Mouse (Mus musculus): Measurements from ENCODE around the gene Arid5a. TPM values are rescaled to one million over a fixed set of nuclear protein-coding genes. Genes with fewer than 3 reads are reported as not detected.

Gene Arid5a
- polyA plus RNA-seq, 1 experiment from 2014 or later: 6.7 TPM

DNA sequence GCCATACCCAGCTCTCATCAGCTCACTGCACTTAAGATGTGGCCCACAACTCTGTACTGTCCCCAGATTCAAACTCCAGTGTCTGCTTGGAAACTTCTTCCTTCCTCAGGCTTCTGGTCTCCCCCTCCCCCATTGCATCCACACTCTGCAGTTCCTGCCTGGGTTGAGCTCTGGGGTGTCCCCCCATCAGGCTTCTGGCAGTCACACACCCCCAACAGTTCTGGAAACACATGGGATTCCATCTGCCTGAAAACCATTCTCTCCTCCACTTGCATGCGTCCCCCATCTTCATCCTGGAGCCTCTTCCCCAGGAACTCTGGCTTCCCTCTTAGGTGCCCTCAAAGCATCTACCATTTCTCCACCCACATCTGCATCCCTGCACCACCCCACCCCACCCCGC is 19.3 kb downstream of the Arid5a start:
- no peak for ATAC-seq
- H3K27me3 ChIP-seq (replicated peaks; ENCODE audit: control insufficient read depth, insufficient read depth, low read length): no peaks in the 10 kb centered on the region
- H3K4me3 ChIP-seq (ENCODE audit: low read length): no peak overlapping the region
- H3K27ac ChIP-seq (ENCODE audit: low read depth, low read length): no peak overlapping the region
- no peaks in the 10 kb centered on the region for H3K9me3 ChIP-seq (ENCODE audit: control insufficient read depth, low read length)
- H3K9ac ChIP-seq (ENCODE audit: low read depth, low read length): no peak overlapping the region
- WGBS: 91% methylated on average over 2 of the region's 2 CpGs
- no peak overlapping the region for H3K4me2 ChIP-seq (ENCODE audit: low read length)
- H3K4me1 ChIP-seq (ENCODE audit: control insufficient read depth, insufficient read depth, low read depth, low read length): peaks cover 3% of the 10 kb centered on the region; the same call in 1 of the 2 replicates
- peaks cover 4% of the 10 kb centered on the region; the same call in 1 of the 2 replicates for H3K36me3 ChIP-seq (ENCODE audit: control insufficient read depth, insufficient read depth, low read length)

GRCm38 (mm10) chr1:36331743-36332142 is 24.2 kb downstream of the Arid5a start:
- no peak for ATAC-seq
- H3K27me3 ChIP-seq (replicated peaks; ENCODE audit: control insufficient read depth, insufficient read depth, low read length): no peaks in the 10 kb centered on the region
- H3K27ac ChIP-seq (ENCODE audit: low read depth, low read length): no peak overlapping the region
- H3K9ac ChIP-seq (ENCODE audit: low read depth, low read length): no peak overlapping the region
- H3K4me2 ChIP-seq (ENCODE audit: low read length): no peak overlapping the region
- H3K4me3 ChIP-seq (ENCODE audit: low read length): no peak overlapping the region
- no peaks in the 10 kb centered on the region for H3K4me1 ChIP-seq (ENCODE audit: control insufficient read depth, insufficient read depth, low read depth, low read length)
- H3K36me3 ChIP-seq (ENCODE audit: control insufficient read depth, insufficient read depth, low read length): peaks cover 14% of the 10 kb centered on the region
- 75% methylated on average over 6 of the region's 6 CpGs for WGBS
- H3K9me3 ChIP-seq (ENCODE audit: control insufficient read depth, low read length): no peaks in the 10 kb centered on the region

DNA sequence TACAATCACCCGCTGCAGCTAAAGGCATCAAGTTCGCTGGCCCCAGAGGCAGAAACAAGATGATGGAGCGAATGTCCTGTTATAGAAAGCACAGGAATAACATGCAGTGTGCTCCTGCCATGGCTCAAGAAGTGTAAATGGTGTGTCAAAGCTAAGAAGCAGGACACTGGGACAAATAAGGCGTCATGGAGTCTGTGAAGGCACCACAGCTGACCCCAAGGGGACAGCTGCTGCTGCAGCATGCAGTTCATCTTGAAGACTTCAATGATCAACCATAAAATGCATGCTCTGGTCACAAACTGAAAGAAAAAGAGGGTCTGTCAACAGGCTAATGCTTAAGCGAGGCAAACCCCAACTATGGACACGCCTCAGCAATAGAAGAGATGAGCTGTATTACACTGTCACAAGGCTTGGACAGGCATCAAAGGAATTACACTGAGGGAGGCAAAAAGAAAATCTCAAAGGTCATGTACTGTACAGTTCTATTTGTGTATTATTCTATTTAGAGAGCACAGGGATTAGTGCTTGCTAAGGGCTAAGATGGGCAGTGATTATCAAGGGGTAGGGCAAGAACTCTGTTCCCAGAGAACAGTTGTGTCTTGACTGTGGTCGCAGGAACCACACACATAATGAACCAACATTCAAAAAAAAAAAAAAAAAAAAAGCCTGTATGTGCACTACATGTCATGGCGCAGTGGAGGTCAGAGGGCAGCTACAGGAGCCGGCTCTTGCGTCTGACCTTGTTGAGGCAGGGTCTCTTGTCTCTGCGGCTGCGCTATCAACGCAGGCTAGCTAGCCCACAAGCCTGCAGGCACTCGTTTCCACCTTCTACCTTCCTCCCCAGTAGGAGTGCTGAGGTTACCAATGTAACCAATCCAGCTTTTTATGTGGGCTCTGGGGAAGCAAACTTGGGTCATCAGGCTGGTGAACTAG is 25.7 kb downstream of the Arid5a start:
- Histone ChIP-seq H3K36me3 (ENCODE audit: control insufficient read depth, insufficient read depth, low read length) (peaks cover 21% of the 10 kb centered on the region), H3K9ac (ENCODE audit: low read depth, low read length) (no peak overlapping the region), H3K27me3 (replicated peaks; ENCODE audit: control insufficient read depth, insufficient read depth, low read length) (no peaks in the 10 kb centered on the region), H3K4me2 (ENCODE audit: low read length) (no peak overlapping the region), H3K27ac (ENCODE audit: low read depth, low read length) (no peak overlapping the region), H3K4me3 (ENCODE audit: low read length) (no peak overlapping the region), H3K9me3 (ENCODE audit: control insufficient read depth, low read length) (no peaks in the 10 kb centered on the region), H3K4me1 (ENCODE audit: control insufficient read depth, insufficient read depth, low read depth, low read length) (no peaks in the 10 kb centered on the region)
- ATAC-seq: no peak
- WGBS: 86% methylated on average over 14 of the region's 14 CpGs

DNA sequence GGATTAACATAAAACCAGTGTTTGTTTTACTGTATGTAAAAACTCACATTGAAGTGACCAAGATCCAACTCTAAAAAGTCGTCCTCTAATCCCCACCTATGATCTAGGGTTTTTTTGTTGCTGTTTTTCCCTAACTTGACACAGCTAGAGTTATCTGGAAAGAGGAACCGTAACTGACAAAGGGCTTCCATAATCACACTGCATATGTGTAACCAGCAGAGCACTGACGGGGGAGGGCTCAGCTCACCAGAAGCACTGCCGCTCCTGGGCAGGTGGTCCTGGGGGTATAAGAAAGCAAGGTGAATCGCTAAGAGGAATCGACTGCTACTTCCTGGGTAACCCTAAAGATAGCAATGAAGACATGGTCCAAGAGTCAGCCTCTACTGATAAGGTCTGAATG is 35.0 kb downstream of the Arid5a start:
- WGBS: 97% methylated on average over 6 of the region's 6 CpGs
- Histone ChIP-seq H3K27ac (ENCODE audit: low read depth, low read length) (no peak overlapping the region), H3K9ac (ENCODE audit: low read depth, low read length) (no peak overlapping the region), H3K27me3 (replicated peaks; ENCODE audit: control insufficient read depth, insufficient read depth, low read length) (no peaks in the 10 kb centered on the region), H3K9me3 (ENCODE audit: control insufficient read depth, low read length) (no peaks in the 10 kb centered on the region), H3K36me3 (ENCODE audit: control insufficient read depth, insufficient read depth, low read length) (peaks cover 65% of the 10 kb centered on the region), H3K4me3 (ENCODE audit: low read length) (no peak overlapping the region), H3K4me2 (ENCODE audit: low read length) (no peak overlapping the region), H3K4me1 (ENCODE audit: control insufficient read depth, insufficient read depth, low read depth, low read length) (no peaks in the 10 kb centered on the region)
- ATAC-seq: no peak

- no peak overlapping the region for H3K4me3 ChIP-seq (ENCODE audit: low read length)
- ATAC-seq: no peak
- H3K27ac ChIP-seq (ENCODE audit: low read depth, low read length): no peak overlapping the region
- WGBS: 91% methylated on average over 4 of the region's 4 CpGs
- no peaks in the 10 kb centered on the region for H3K9me3 ChIP-seq (ENCODE audit: control insufficient read depth, low read length)
- no peak overlapping the region for H3K4me2 ChIP-seq (ENCODE audit: low read length)
- H3K4me1 ChIP-seq (ENCODE audit: control insufficient read depth, insufficient read depth, low read depth, low read length): no peaks in the 10 kb centered on the region
- peaks cover 61% of the 10 kb centered on the region for H3K36me3 ChIP-seq (ENCODE audit: control insufficient read depth, insufficient read depth, low read length)
- no peaks in the 10 kb centered on the region for H3K27me3 ChIP-seq (replicated peaks; ENCODE audit: control insufficient read depth, insufficient read depth, low read length)
- H3K9ac ChIP-seq (ENCODE audit: low read depth, low read length): no peak overlapping the region
Observed at GRCm38 (mm10) chr1:36352351-36352750, 44.8 kb downstream of the Arid5a start.

GRCm38 (mm10) chr1:36356955-36357695 is 49.6 kb downstream of the Arid5a start:
- H3K36me3 ChIP-seq (ENCODE audit: control insufficient read depth, insufficient read depth, low read length): peaks cover 46% of the 10 kb centered on the region
- ATAC-seq: no peak
- H3K4me1 ChIP-seq (ENCODE audit: control insufficient read depth, insufficient read depth, low read depth, low read length): no peaks in the 10 kb centered on the region
- no peaks in the 10 kb centered on the region for H3K9me3 ChIP-seq (ENCODE audit: control insufficient read depth, low read length)
- no peak overlapping the region for H3K27ac ChIP-seq (ENCODE audit: low read depth, low read length)
- no peaks in the 10 kb centered on the region for H3K27me3 ChIP-seq (replicated peaks; ENCODE audit: control insufficient read depth, insufficient read depth, low read length)
- no peak overlapping the region for H3K4me3 ChIP-seq (ENCODE audit: low read length)
- H3K9ac ChIP-seq (ENCODE audit: low read depth, low read length): no peak overlapping the region
- 95% methylated on average over 5 of the region's 5 CpGs for WGBS
- H3K4me2 ChIP-seq (ENCODE audit: low read length): no peak overlapping the region

GRCm38 (mm10) chr1:36367698-36368097 is 60.2 kb downstream of the Arid5a start:
- Histone ChIP-seq H3K4me3 (ENCODE audit: low read length) (peak overlapping the region; percentile 94), H3K27ac (ENCODE audit: low read depth, low read length) (no peak overlapping the region), H3K9me3 (ENCODE audit: control insufficient read depth, low read length) (no peaks in the 10 kb centered on the region), H3K4me2 (ENCODE audit: low read length) (peak overlapping the region; percentile 71), H3K4me1 (ENCODE audit: control insufficient read depth, insufficient read depth, low read depth, low read length) (peaks cover 10% of the 10 kb centered on the region), H3K36me3 (ENCODE audit: control insufficient read depth, insufficient read depth, low read length) (peaks cover 11% of the 10 kb centered on the region), H3K9ac (ENCODE audit: low read depth, low read length) (peak overlapping the region; percentile 95), H3K27me3 (replicated peaks; ENCODE audit: control insufficient read depth, insufficient read depth, low read length) (no peaks in the 10 kb centered on the region)
- WGBS: 44% methylated on average over 12 of the region's 12 CpGs
- no peak for ATAC-seq

DNA sequence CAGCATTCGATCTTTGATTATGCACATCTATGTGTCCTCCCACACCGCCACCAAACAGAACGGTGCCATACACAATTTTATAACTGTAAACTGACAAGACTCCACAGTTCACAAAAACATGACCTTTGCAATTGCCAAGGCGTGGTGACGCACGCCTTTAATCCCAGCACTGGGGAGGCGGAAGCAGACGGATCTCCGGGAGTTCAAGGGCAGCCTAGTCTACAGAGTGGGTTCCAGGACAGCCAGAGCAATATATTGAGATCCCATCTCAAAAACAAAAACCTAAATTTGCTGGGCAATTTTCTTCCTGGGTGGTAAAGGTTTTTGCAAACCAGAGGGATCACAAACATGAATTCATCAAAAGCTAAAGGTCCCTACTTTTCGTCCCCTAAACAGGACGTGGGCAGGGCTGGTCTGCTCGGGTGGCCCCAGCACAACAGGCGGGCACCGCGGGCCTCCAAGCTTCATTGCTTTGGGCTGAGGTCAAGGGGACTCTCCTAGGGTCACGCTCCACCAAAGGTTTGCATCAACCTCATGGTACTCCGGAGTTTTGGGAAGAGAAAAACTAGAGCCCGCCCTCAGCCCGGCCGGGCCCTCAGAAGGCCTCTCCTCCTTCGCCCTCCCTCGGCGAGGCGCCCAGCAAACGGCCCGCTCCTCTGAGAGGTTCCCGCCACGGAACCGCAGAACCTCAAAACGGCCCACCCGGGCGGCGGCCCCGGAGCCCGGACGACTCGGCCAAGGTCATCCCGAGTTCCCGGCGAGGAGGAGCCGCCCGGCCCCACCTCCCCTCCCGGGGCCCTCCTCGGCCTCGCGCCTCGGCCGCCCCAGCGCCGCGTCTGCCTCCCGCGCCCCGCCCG is 60.8 kb downstream of the Arid5a start:
- Histone ChIP-seq H3K4me1 (ENCODE audit: control insufficient read depth, insufficient read depth, low read depth, low read length) (peaks cover 10% of the 10 kb centered on the region), H3K27ac (ENCODE audit: low read depth, low read length) (peak overlapping the region; percentile 75), H3K4me3 (ENCODE audit: low read length) (peak overlapping the region; percentile 94), H3K27me3 (replicated peaks; ENCODE audit: control insufficient read depth, insufficient read depth, low read length) (no peaks in the 10 kb centered on the region), H3K4me2 (ENCODE audit: low read length) (peak overlapping the region; percentile 71), H3K9ac (ENCODE audit: low read depth, low read length) (peak overlapping the region; percentile 95), H3K9me3 (ENCODE audit: control insufficient read depth, low read length) (no peaks in the 10 kb centered on the region), H3K36me3 (ENCODE audit: control insufficient read depth, insufficient read depth, low read length) (peaks cover 11% of the 10 kb centered on the region)
- 6% methylated on average over 52 of the region's 55 CpGs for WGBS
- ATAC-seq: peak; percentile 82

Measured in hindbrain, embryonic 16.5 days (tissue).